Mouse (Mus musculus) hematopoietic multipotent progenitor cell, adult 10-12 weeks (in vitro differentiated cells): ENCODE measurements around the gene Setd6. TPM values are rescaled to one million over a fixed set of nuclear protein-coding genes. Genes with fewer than 3 reads are reported as not detected.

Experiments
- polyA plus RNA-seq: library from polyadenylated mRNA; stranded (reverse); fragments of >175 nt; gene quantifications from 2 replicates; pipeline ENCODE4 v1.2.3, GENCODE M21; 2012; ENCODE audit warnings: low replicate concordance

The Setd6 gene
- 7.2 and 12.3 TPM in 2 replicates for polyA plus RNA-seq

DNA sequence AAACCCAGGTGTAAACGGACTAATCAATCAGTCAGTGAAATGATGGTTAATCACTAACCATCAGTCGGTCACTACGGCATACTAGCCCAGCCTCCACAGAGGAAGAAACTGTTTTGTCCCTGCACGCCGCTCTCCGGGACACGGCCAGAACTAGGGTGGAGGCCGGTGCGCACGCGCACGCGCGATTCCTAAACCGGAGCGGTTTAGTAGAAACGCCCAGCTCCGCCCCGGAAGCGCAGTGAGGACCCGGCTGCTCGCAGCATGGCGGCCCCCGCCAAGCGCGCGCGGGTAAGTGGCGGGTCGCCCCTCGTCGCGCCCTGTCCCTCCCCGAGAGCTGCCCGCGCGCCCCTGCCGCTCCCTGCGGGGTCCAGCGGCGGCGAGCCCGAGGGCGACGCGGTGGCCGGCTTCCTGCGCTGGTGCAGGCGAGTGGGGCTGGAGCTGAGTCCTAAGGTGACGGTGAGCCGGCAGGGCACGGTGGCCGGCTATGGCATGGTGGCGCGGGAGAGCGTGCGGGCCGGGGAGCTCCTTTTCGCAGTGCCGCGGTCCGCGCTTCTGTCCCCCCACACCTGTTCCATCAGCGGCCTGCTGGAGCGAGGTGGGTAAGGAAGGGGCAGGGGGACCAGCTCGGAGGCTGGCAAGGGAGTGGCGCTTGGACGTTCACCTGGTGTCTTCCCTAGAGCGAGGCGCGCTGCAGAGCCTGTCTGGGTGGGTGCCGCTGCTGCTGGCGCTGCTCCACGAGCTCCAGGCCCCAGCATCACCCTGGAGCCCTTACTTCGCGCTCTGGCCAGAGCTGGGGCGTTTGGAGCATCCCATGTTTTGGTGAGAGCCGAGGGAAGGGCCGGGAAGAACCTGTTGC lies at the start of gene Setd6:
Gene Setd6, plus strand, starts transcription at position 206 of the 856 bp plus-strand sequence.

DNA sequence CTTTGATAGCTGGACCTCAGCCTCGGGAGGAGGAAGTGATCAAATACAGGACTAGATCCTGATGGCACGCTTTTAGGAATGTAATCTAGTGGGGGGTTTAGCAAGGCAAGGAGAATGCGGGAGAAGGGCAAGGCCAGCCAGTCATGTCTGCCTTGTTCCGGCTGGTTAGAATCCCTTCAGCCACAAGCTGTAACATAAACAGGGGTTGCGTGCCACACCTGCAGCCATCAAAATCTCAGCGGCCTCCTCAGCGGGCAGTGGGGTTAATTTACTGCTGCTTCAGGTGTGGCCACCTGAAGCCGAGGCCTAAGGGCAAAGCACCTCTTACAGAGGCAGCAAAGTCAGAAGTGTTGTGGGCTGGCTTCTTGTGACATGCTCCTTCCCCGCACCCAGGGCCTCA lies 39.0 kb upstream of the Setd6 start, which contains the start of gene Ndrg4:
Gene Ndrg4, plus strand, starts transcription at position 350 of the 400 bp plus-strand sequence.

Other genes starting within 250 kb of the Setd6 start
- gene Csnk2a2, start 225.8 kb upstream of the Setd6 start, polyA plus RNA-seq, result 7.8 and 25.5 TPM in 2 replicates
- not detected in 2 replicates for gene Ccdc113, start 181.8 kb upstream of the Setd6 start, polyA plus RNA-seq
- gene Prss54, start 139.5 kb upstream of the Setd6 start, polyA plus RNA-seq, result not detected in 2 replicates
- gene Gins3, start 82.4 kb upstream of the Setd6 start, polyA plus RNA-seq, result 4.1 and 10.8 TPM in 2 replicates
- 0.18 and 0.61 TPM in 2 replicates for gene Ndrg4, start 38.9 kb upstream of the Setd6 start, polyA plus RNA-seq
- 45.8 and 52.5 TPM in 2 replicates for gene Cnot1, start 91.6 kb downstream of the Setd6 start, polyA plus RNA-seq
- 38.4 and 47.8 TPM in 2 replicates for gene Sap18b, start 109.5 kb downstream of the Setd6 start, polyA plus RNA-seq
- 11.2 and 20.8 TPM in 2 replicates for gene Slc38a7, start 137.7 kb downstream of the Setd6 start, polyA plus RNA-seq
- 29.9 and 31.6 TPM in 2 replicates for gene Got2, start 172.7 kb downstream of the Setd6 start, polyA plus RNA-seq